Mouse (Mus musculus) lung, embryonic 16.5 days (tissue): Measurements from ENCODE around the gene Anxa8. TPM values are rescaled to one million over a fixed set of nuclear protein-coding genes. Genes with fewer than 3 reads are reported as not detected.

Experiments used
- ATAC-seq: fragments of 200-750 bp; cut with Nextera tagmentation; 2 replicates; pipeline ENCODE4 v1.8.0; 2017; ENCODE audit warnings: low read depth, mild to moderate bottlenecking, moderate library complexity
- H3K27ac ChIP-seq: fragments of 300-500 bp; sonication (generic); 2 replicates; pipeline ENCODE4 v1.5.1; 2014; ENCODE audit warnings: mild to moderate bottlenecking, control low read depth, low read length
- H3K27me3 ChIP-seq: fragments of 300-500 bp; sonication (generic); 2 replicates; pipeline ENCODE4 v1.6.1; 2014; ENCODE audit warnings: low read depth, low read length, mixed read lengths; ENCODE audit not compliant: control insufficient read depth, insufficient read depth
- H3K36me3 ChIP-seq: fragments of 300-500 bp; sonication (generic); 2 replicates; pipeline ENCODE4 v1.6.1; 2014; ENCODE audit warnings: low read length; ENCODE audit not compliant: control insufficient read depth, insufficient read depth
- H3K4me1 ChIP-seq: fragments of 300-500 bp; sonication (generic); replicated peaks from 2 replicates; pipeline ENCODE4 v1.6.1; 2014; ENCODE audit warnings: low read length, mixed read lengths; ENCODE audit not compliant: control insufficient read depth, insufficient read depth
- H3K4me2 ChIP-seq: fragments of 300-500 bp; sonication (generic); 2 replicates; pipeline ENCODE4 v1.6.1; 2014; ENCODE audit warnings: low read depth, low read length, control low read depth
- H3K4me3 ChIP-seq: fragments of 300-500 bp; sonication (generic); 2 replicates; pipeline ENCODE4 v1.5.1; 2014; ENCODE audit warnings: mild to moderate bottlenecking, low read length, control low read depth
- H3K9ac ChIP-seq: fragments of 300-500 bp; sonication (generic); 2 replicates; pipeline ENCODE4 v1.6.1; 2014; ENCODE audit warnings: low read length, control low read depth
- H3K9me3 ChIP-seq: fragments of 300-500 bp; sonication (generic); 2 replicates; pipeline ENCODE4 v1.6.1; 2016; ENCODE audit warnings: low read length; ENCODE audit not compliant: control insufficient read depth
- WGBS: fragments of 180-500 bp; shearing (Covaris S2); extraction: QIAGEN DNeasy Blood & Tissue Kit; methylation state at CpG from one replicate; pipeline ENCODE4 v1.1.7; 2014; 5-methylcytosine and 5-hydroxymethylcytosine counted together
- polyA plus RNA-seq: library from polyadenylated mRNA; unstranded; fragments of >200 nt; fragmentation: Nextera tagmentation; extraction: Ambion mirVana; gene quantifications from 2 replicates; pipeline ENCODE4 v1.2.1, GENCODE M21; 2015

Gene Anxa8
- polyA plus RNA-seq, 1 experiment from 2014 or later, result 10.1 TPM

DNA sequence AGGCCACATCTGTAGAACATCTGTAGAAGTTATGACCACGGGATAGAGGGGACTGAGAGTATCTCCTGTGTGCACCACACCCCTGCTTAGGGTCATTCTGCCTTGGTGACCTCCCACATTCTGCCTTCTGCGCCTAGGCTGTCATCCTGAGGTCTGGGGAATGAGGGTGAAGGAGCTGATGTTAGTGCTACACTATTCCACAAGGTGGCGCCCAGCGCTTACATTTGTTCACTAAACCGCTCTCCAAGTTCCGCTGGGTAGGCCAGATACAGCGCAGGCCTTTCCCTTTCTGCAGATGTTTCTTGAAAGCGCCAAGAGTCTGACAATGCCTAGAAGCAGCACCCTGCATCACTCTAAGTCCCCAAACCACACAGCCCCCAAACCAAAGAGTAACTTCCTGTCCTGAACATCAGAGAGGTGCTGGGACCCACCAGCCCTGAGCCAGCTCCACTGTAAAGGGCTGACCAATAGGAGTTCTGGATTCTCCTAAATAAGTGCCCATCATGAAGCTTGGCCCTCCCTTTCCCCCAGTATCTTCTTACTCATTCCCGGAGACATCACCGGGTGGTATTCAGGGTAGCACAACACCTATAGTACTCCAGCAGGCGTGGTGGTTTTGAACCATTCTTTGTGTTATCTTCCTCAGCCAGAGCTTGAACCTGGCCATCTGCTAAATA is 5.3 kb upstream of the Anxa8 start:
- Histone ChIP-seq H3K9ac (no peak overlapping the region), H3K27me3 (no peaks in the 10 kb centered on the region), H3K4me2 (no peak overlapping the region), H3K9me3 (no peaks in the 10 kb centered on the region), H3K36me3 (no peaks in the 10 kb centered on the region), H3K4me1 (peaks cover 3% of the 10 kb centered on the region; the same call in 1 of the 2 replicates), H3K27ac (no peak overlapping the region), H3K4me3 (no peak overlapping the region)
- 9% methylated on average over 11 of the region's 11 CpGs for WGBS
- ATAC-seq, result peak; percentile 56

GRCm38 (mm10) chr14:34086806-34087205 is 1.0 kb downstream of the Anxa8 start:
- no peaks in the 10 kb centered on the region for H3K36me3 ChIP-seq
- H3K9ac ChIP-seq, result no peak overlapping the region
- WGBS, result 52% methylated on average over 4 of the region's 4 CpGs
- H3K27me3 ChIP-seq, result no peaks in the 10 kb centered on the region
- no peak for ATAC-seq
- no peak overlapping the region for H3K27ac ChIP-seq
- no peak overlapping the region for H3K4me3 ChIP-seq
- peaks cover 6% of the 10 kb centered on the region; the same call in 1 of the 2 replicates for H3K4me1 ChIP-seq
- no peaks in the 10 kb centered on the region for H3K9me3 ChIP-seq
- no peak overlapping the region for H3K4me2 ChIP-seq

DNA sequence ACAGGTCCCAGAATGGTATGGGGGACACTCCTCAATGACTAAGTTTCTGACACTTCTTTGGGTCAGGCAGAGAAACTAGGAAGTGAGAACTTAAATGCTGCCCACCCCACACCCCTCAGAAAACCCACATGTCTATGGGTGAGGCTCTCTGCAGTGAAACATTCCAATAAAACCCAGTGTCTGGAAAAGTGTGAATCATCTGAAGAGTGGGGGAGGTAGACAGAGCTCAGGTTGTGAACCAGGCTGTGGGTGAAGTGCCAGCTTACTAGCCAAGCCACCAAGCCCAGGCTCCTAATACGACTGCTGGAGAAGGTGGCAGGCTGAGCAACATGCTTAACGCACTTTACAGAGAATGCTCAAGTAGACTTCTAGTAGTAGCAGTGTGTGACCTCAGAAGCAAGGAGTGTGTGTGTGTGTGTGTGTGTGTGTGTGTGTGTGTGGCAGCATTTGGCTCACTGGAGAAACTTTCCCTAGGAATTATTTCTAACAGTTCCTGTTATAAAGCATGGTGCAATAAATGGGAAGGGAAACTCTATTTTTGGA is 2.1 kb downstream of the Anxa8 start:
- no peak for ATAC-seq
- Histone ChIP-seq H3K4me1 (peaks cover 6% of the 10 kb centered on the region; the same call in 1 of the 2 replicates), H3K9ac (no peak overlapping the region), H3K4me2 (no peak overlapping the region), H3K27me3 (no peaks in the 10 kb centered on the region), H3K9me3 (no peaks in the 10 kb centered on the region), H3K36me3 (no peaks in the 10 kb centered on the region), H3K27ac (no peak overlapping the region), H3K4me3 (no peak overlapping the region)
- WGBS, result 58% methylated on average over 2 of the region's 2 CpGs

DNA sequence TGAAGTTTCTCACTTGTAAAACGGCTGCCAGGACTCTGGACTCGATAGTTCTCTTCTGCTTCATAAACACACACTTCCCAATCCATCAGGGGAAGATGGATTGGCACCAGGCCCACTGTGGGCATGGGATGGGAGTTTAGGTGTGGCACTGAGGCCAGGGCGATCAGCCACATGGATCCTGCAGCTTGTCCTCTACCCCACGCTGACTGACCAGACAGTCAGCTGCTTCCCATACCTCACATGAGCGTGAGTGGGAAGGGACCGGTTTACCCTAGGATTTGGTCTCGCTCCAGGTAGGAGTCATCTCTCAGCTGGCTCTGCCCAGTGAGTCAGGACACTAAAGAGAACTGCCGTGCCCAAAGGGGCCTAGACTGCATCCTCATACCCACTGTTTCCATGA is 4.0 kb downstream of the Anxa8 start:
- H3K4me3 ChIP-seq, result no peak overlapping the region
- 67% methylated on average over 8 of the region's 8 CpGs for WGBS

GRCm38 (mm10) chr14:34091475-34091874 is 5.7 kb downstream of the Anxa8 start:
- H3K4me1 ChIP-seq, result no peaks in the 10 kb centered on the region
- H3K27ac ChIP-seq, result no peak overlapping the region
- no peak overlapping the region for H3K9ac ChIP-seq
- no peaks in the 10 kb centered on the region for H3K9me3 ChIP-seq
- no peaks in the 10 kb centered on the region for H3K36me3 ChIP-seq
- no peak overlapping the region for H3K4me3 ChIP-seq
- ATAC-seq, result no peak
- 74% methylated on average over 5 of the region's 5 CpGs for WGBS
- H3K27me3 ChIP-seq, result no peaks in the 10 kb centered on the region
- H3K4me2 ChIP-seq, result no peak overlapping the region

More for the DNA sequence above, 4.0 kb downstream of the Anxa8 start:
- peaks cover 6% of the 10 kb centered on the region; the same call in 1 of the 2 replicates for H3K4me1 ChIP-seq
- H3K9me3 ChIP-seq, result no peaks in the 10 kb centered on the region
- H3K9ac ChIP-seq, result no peak overlapping the region
- H3K27ac ChIP-seq, result no peak overlapping the region
- no peak for ATAC-seq
- no peak overlapping the region for H3K4me2 ChIP-seq
- no peaks in the 10 kb centered on the region for H3K27me3 ChIP-seq
- H3K36me3 ChIP-seq, result no peaks in the 10 kb centered on the region

GRCm38 (mm10) chr14:34092856-34093255 is 7.1 kb downstream of the Anxa8 start:
- no peak for ATAC-seq
- Histone ChIP-seq H3K36me3 (no peaks in the 10 kb centered on the region), H3K4me1 (no peaks in the 10 kb centered on the region)

DNA sequence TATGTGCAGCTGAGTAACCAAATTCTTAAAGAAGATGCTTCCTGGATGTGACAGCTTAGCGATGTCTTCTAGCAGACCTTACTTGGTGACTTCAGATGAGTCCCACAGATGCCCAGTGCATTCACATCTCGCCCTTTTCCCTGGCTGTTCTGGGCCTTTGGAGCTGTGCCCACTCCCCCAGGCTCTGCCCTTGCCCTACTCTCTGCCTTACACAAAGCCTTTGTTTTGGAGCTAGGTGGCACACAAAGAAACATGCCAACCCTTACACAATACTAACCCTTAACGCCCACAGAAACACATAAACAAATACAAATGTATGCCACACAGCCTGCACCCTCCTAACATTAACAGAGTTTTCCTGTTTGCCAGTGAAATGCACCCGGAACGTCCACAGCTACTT is 10.4 kb downstream of the Anxa8 start:
- H3K27ac ChIP-seq, result no peak overlapping the region
- no peak overlapping the region for H3K9ac ChIP-seq
- 61% methylated on average over 5 of the region's 5 CpGs for WGBS
- ATAC-seq, result no peak
- H3K27me3 ChIP-seq, result no peaks in the 10 kb centered on the region
- H3K36me3 ChIP-seq, result no peaks in the 10 kb centered on the region
- no peaks in the 10 kb centered on the region for H3K9me3 ChIP-seq
- H3K4me2 ChIP-seq, result no peak overlapping the region
- H3K4me1 ChIP-seq, result no peaks in the 10 kb centered on the region
- no peak overlapping the region for H3K4me3 ChIP-seq

More at GRCm38 (mm10) chr14:34092856-34093255, 7.1 kb downstream of the Anxa8 start:
- H3K4me2 ChIP-seq, result no peak overlapping the region
- H3K9ac ChIP-seq, result no peak overlapping the region
- H3K27me3 ChIP-seq, result no peaks in the 10 kb centered on the region
- no peaks in the 10 kb centered on the region for H3K9me3 ChIP-seq
- H3K4me3 ChIP-seq, result no peak overlapping the region
- H3K27ac ChIP-seq, result no peak overlapping the region
- WGBS, result 55% methylated on average over 1 of the region's 1 CpGs

- Histone ChIP-seq H3K4me3 (no peak within 1 kb of the TSS), H3K9ac (no peak within 1 kb of the TSS), H3K9me3 (no peaks in the 10 kb centered on the region), H3K4me1 (peaks cover 5% of the 10 kb centered on the region; the same call in 1 of the 2 replicates), H3K4me2 (no peak within 1 kb of the TSS), H3K36me3 (no peaks in the 10 kb centered on the region), H3K27me3 (no peaks in the 10 kb centered on the region), H3K27ac (no peak within 1 kb of the TSS)
- WGBS, result 55% methylated on average over 5 of the region's 5 CpGs
- ATAC-seq, result no peak
Measured at GRCm38 (mm10) chr14:34102601-34103000, 16.8 kb downstream of the Anxa8 start, which contains the start of gene A630023A22Rik. A630023A22Rik (minus strand) TSS chr14:34102754.

DNA sequence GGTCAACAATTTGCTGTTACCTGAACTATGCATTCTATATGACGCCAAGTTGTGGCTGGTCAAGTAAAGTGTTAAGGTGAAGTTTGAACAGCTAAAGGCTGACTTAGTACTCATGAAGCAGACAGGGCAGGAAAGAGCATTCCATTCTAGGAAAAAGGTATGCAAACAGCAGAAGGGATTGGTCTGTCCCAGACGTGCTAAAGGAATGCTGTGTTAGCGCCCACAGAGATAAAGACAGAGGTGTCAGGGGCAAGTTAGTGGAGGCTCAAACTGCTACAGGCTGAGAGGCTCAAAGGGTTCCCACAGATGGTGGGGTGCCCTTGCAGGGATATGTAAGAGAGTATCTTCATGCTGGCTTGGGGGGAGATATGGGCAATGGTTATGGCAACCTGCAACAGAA is 18.1 kb downstream of the Anxa8 start:
- H3K9me3 ChIP-seq, result no peaks in the 10 kb centered on the region
- H3K4me3 ChIP-seq, result no peak overlapping the region
- no peak overlapping the region for H3K4me2 ChIP-seq
- peaks cover 5% of the 10 kb centered on the region; the same call in 1 of the 2 replicates for H3K4me1 ChIP-seq
- H3K27me3 ChIP-seq, result no peaks in the 10 kb centered on the region
- peak; percentile 26; the same call in 1 of the 2 replicates for ATAC-seq
- H3K27ac ChIP-seq, result no peak overlapping the region
- H3K9ac ChIP-seq, result no peak overlapping the region
- H3K36me3 ChIP-seq, result no peaks in the 10 kb centered on the region
- 40% methylated on average over 3 of the region's 3 CpGs for WGBS
